Mouse (Mus musculus) embryonic fibroblast, embryonic 13.5 days (primary cell): Measurements from ENCODE around the gene Lyz1.

Source experiments
- CTCF ChIP-seq: IDR thresholded peaks from 2 replicates; pipeline ENCODE4 v1.5.1; 2011; ENCODE audit warnings: mild to moderate bottlenecking, control low read depth, low read length, moderate library complexity, borderline replicate concordance; ENCODE audit not compliant: insufficient read depth
- POLR2A ChIP-seq: IDR thresholded peaks from 2 replicates; pipeline ENCODE4 v1.6.1; 2011; ENCODE audit warnings: low read depth, mild to moderate bottlenecking, control low read depth, low read length, moderate library complexity

- TF ChIP-seq POLR2A, result no peak
- no peak for TF ChIP-seq CTCF
These were observed 37.9 kb upstream of the Lyz1 start for GRCm38 (mm10) chr10:117330521-117330920.
